8 mouse cellular contexts compared by ENCODE assay signal in genomic region chr10:25198575-25198974, GRCm38 (mm10).
A peak's percentile ranks its signal among the peaks of the same experiment; 100 is the strongest.
DNase-seq lines count a peak whose midpoint lies in the region; ATAC-seq and TF ChIP-seq lines count a peak whose summit lies in the region.

No protein-coding gene starts in this region.

- WGBS in intestine, embryonic 16.5 days: 43% methylated on average over 12 of the region's 12 CpGs

- peaks cover 36% of the 10 kb centered on the region for H3K4me1 ChIP-seq in E14TG2a.4 (replicated peaks; ENCODE audit: low read depth, low read length)
- H3K4me1 ChIP-seq in intestine, embryonic 16.5 days (ENCODE audit: control insufficient read depth, insufficient read depth, low read length): peaks cover 15% of the 10 kb centered on the region

- H3K4me2 ChIP-seq in intestine, embryonic 16.5 days (ENCODE audit: low read depth, low read length): peak overlapping the region; percentile 59

- H3K36me3 ChIP-seq in E14TG2a.4 (ENCODE audit: insufficient read depth, low read length): no peaks in the 10 kb centered on the region
- no peaks in the 10 kb centered on the region for H3K36me3 ChIP-seq in intestine, embryonic 16.5 days (ENCODE audit: control insufficient read depth, insufficient read depth, low read length)

- peaks cover 15% of the 10 kb centered on the region for H3K27me3 ChIP-seq in E14TG2a.4 (ENCODE audit: insufficient read depth, low read length)
- H3K27me3 ChIP-seq in intestine, embryonic 16.5 days (replicated peaks; ENCODE audit: control insufficient read depth, insufficient read depth, low read length): no peaks in the 10 kb centered on the region

- peak overlapping the region; percentile 93 for H3K27ac ChIP-seq in intestine, embryonic 16.5 days (ENCODE audit: low read length)

- peak; percentile 60 for ATAC-seq in intestine, embryonic 16.5 days

- intact Hi-C loops in gastrocnemius, postnatal 36 days (cut with DNase I): no loop called here

- peak overlapping the region; percentile 43 for H3K4me3 ChIP-seq in E14TG2a.4 (replicated peaks; ENCODE audit: low read length)
- H3K4me3 ChIP-seq in intestine, embryonic 16.5 days (ENCODE audit: low read length): peak overlapping the region; percentile 58

- no peak for TF ChIP-seq CTCF in E14TG2a.4 (conservative IDR thresholded peaks at IDR 0.05; ENCODE audit: low read length)

- peak; percentile 8 to 15 for DNase-seq in layer of hippocampus, postnatal 36 days
- DNase-seq in layer of hippocampus, adult 18-20 months (ENCODE audit: low spot score in 2 of 2): no peak
- DNase-seq in adrenal gland, postnatal 10 days: peak; percentile 41
- no peak for DNase-seq in left cerebral cortex, adult 8-10 months (ENCODE audit: low spot score in 2 of 2)
- no peak for DNase-seq in yolk sac, embryonic 10.5 days (ENCODE audit: low spot score)
- no peak for DNase-seq in gastrocnemius, postnatal 36 days

- peaks cover 7% of the 10 kb centered on the region for H3K9me3 ChIP-seq in E14TG2a.4 (ENCODE audit: low read length)
- H3K9me3 ChIP-seq in intestine, embryonic 16.5 days (ENCODE audit: control insufficient read depth, low read length): no peaks in the 10 kb centered on the region

- H3K9ac ChIP-seq in intestine, embryonic 16.5 days (ENCODE audit: low read depth, low read length): peak overlapping the region; percentile 84

Comparison
In these comparisons a context has a peak if more than half of its experiments do, and no peak if none do; other contexts are left out.
1. DNase-seq: peak in layer of hippocampus, postnatal 36 days (2 of 2) and adrenal gland, postnatal 10 days (single experiment); none in layer of hippocampus, adult 18-20 months (0 of 2), left cerebral cortex, adult 8-10 months (0 of 2), yolk sac, embryonic 10.5 days (single experiment) and gastrocnemius, postnatal 36 days (0 of 2).